Mouse (Mus musculus): ENCODE results near the gene Ttc13. TPM values are rescaled to one million over a fixed set of nuclear protein-coding genes. Genes with fewer than 3 reads are reported as not detected.

The Ttc13 gene
- 38.5 and 39.1 TPM in 2 replicates for total RNA-seq (2023)

DNA sequence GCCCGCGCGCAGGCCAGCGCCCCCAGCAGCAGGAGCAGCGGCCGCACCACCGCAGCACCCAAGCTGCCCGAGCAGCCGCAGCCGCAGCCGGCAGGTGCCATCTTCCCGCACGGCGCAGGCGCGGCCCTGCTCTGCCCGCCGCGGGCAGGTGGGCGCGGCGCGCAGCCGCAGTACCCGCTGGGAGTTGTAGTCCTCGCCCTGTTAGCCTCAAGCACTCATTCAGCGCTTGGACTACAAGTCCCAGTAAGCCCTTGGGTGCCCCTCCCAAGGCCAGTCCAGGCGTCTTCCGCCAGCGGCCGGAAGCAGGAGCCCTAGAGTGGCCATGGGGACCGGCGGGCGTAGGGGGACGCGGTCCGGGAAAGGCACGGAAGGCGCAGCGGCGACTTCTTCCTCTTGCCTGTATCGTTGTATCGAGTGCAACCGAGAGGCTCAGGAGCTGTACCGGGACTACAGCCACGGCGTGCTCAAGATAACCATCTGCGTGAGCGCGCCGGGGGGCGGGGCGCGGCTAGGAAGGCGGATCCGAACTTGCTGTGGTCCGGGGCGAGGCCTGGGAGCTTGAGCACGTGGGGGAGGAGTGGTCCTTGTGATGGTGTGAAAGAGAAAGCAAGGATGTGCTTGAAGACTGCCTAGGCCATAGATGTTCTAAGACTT lies at the start of gene Ttc13, which contains the start of gene Arv1:
Gene Ttc13, minus strand, starts transcription at position 122 of the 654 bp plus-strand sequence.
Gene Arv1, plus strand, starts transcription at position 278 of the 654 bp plus-strand sequence.

GRCm38 (mm10) chr8:124751709-124752173 lies 30.0 kb upstream of the Ttc13 start, which contains the start of gene Fam89a:
TSS of gene Fam89a (minus strand) at chr8:124751832.

DNA sequence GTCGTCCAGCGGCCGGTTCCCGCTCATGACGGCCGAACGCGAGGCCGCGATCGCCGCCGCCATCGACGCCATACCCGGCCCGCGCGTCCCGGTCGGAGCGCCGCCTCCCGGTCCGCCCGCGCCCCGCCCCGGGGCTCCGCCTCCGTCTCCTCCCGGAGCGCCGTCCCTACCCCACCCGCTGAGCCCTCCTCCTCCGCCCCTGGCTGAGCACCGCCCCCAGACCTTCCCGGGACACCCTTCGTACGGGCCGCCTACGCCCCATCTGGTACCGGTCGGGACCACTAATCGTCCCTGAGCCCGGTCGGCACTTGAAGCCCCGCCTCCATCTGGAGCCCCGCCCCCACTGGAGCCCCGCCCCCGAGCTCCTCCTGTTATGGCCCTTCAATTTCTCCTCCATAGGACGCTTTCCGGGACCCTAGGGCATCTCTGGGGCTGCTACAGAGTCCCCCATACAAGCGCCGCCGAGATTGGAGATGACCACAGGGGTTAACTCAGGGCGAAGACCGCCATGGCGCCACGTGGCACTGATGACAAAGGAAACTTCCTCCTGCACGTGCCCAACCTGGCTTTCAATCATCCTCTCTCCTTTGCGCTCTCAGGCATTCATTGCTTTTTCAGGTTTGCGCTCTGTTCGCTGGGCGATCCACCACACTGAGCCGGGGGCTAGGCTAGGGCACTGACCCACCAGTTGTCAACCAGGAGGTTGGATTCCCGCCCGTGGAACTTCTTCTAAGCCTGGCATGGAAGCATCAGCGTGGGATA lies 58.5 kb downstream of the Ttc13 start, which contains the start of gene 2310022B05Rik:
Gene 2310022B05Rik, minus strand, starts transcription at position 258 of the 762 bp plus-strand sequence.

Other genes starting within 250 kb of the Ttc13 start
- gene Cog2, start 201.2 kb downstream of the Ttc13 start, total RNA-seq (2023): 29.1 and 48.7 TPM in 2 replicates
- gene Agt, start 152.3 kb downstream of the Ttc13 start, total RNA-seq (2023): not detected in 2 replicates
- not detected in 2 replicates for gene Capn9, start 145.9 kb downstream of the Ttc13 start, total RNA-seq (2023)
- 2.9 and 3.8 TPM in 2 replicates for gene 2310022B05Rik, start 58.6 kb downstream of the Ttc13 start, total RNA-seq (2023)
- gene Arv1, start 156 bp upstream of the Ttc13 start, total RNA-seq (2023): 2.1 and 2.5 TPM in 2 replicates
- not detected in 2 replicates for gene Fam89a, start 29.8 kb upstream of the Ttc13 start, total RNA-seq (2023)
- gene Trim67, start 71.1 kb upstream of the Ttc13 start, total RNA-seq (2023): not detected in 2 replicates
- gene Gnpat, start 141.1 kb upstream of the Ttc13 start, total RNA-seq (2023): 25.6 and 27.7 TPM in 2 replicates
- gene 2810004N23Rik, start 141.1 kb upstream of the Ttc13 start, total RNA-seq (2023): 6.0 and 10.2 TPM in 2 replicates
- gene Exoc8, start 175.7 kb upstream of the Ttc13 start, total RNA-seq (2023): 10.3 and 13.0 TPM in 2 replicates
- gene Sprtn, start 175.9 kb upstream of the Ttc13 start, total RNA-seq (2023): 17.2 and 19.7 TPM in 2 replicates
- 15.7 and 24.5 TPM in 2 replicates for gene Egln1, start 227.3 kb upstream of the Ttc13 start, total RNA-seq (2023)